Mouse (Mus musculus) spleen, adult 2 months (tissue): ENCODE measurements around the gene Gm27021.

ENCODE experiments used
- CTCF ChIP-seq: fragments of 200-500 bp; IDR thresholded peaks from 2 replicates; pipeline ENCODE4 v1.5.1; 2011; ENCODE audit warnings: mild to moderate bottlenecking, inconsistent platforms; ENCODE audit not compliant: insufficient read depth, insufficient read length, insufficient replicate concordance; ENCODE audit errors: extremely low read depth
- POLR2A ChIP-seq: fragments of 200-500 bp; IDR thresholded peaks from 2 replicates; pipeline ENCODE4 v1.6.1; 2011; ENCODE audit warnings: low read depth, low read length, inconsistent platforms

DNA sequence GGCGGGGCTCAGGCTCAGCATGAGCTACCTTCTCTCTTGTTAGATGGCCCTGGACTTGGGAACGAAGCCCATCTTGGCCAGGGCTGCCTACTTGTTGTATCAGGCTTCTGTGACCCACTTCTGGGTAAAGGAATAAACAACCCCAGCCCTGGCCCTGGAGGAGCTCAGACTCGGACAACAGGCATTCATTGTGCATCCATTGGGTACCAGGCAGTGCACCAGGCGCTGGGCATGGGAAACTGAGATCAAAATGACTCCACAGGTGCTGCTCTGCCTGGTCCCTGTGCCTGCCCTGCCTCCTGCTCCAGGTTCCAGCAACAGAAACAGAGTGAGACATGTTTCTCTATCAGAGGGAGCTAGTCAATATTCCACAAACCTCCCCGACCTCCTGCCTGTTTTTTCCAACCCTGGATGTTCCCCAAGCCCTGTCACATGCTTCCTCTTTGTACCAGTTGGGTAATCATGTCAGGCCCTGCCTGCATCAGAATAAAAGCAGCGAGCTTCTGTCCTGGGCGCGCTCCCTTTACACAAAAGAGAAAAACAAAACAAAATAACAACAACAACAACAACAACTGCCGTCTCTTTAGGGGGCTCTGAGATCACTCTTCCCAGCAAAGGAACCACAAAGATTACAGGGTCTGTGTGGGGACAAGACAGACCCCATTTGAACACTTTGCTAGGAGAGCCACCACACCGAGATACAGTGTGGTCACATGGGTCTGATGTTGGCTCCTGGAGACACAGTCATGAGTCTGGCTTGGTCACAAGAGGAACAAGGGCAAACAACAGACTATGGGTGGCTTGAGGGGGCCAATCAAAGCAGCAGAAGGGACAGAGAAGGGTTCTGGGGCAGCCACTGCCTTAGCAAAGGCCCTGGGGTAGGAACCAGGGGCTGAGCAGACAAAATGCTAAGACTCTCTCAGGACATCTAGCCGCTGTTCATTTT, 48.4 kb downstream of the Gm27021 start:
- no peak for TF ChIP-seq POLR2A
- no peak for TF ChIP-seq CTCF
